Mouse (Mus musculus) neutrophil, adult 5-6 weeks (primary cell): ENCODE results near the gene Asb13. TPM values are rescaled to one million over a fixed set of nuclear protein-coding genes. Genes with fewer than 3 reads are reported as not detected.

Experiments
- total RNA-seq: library from RNA; stranded (forward); fragments of 200-1000 nt; gene quantifications from 2 replicates; pipeline ENCODE4 v1.2.3, GENCODE M21; 2017

The Asb13 gene
- total RNA-seq, 1 experiment from 2014 or later, result 48.0 TPM

Other genes with a start within 250 kb of the Asb13 start
- gene Gdi2, start 96.0 kb upstream of the Asb13 start, total RNA-seq, result 408 and 470 TPM in 2 replicates
- 82.4 and 83.3 TPM in 2 replicates for gene Fam208b, start 22.9 kb upstream of the Asb13 start, total RNA-seq
- 14.0 and 15.9 TPM in 2 replicates for gene Calml3, start 170.3 kb downstream of the Asb13 start, total RNA-seq
- gene Calm4, start 203.7 kb downstream of the Asb13 start, total RNA-seq, result not detected in 2 replicates
- gene Calm5, start 220.1 kb downstream of the Asb13 start, total RNA-seq, result not detected in 2 replicates